Mouse (Mus musculus) G1E (cell line): ENCODE measurements around the gene Gpr107. TPM values are rescaled to one million over a fixed set of nuclear protein-coding genes. Genes with fewer than 3 reads are reported as not detected.

Experiments
- ATAC-seq: 2 replicates; pipeline ENCODE4 v1.8.0; 2016; ENCODE audit warnings: mild to moderate bottlenecking; ENCODE audit not compliant: insufficient number of reproducible peaks, poor library complexity, low FRiP score, severe bottlenecking; ENCODE audit errors: extremely low read depth
- DNase-seq: peaks from one replicate; pipeline ENCODE4 v3.0.0; 2012; ENCODE audit warnings: low spot score
- H3K27me3 ChIP-seq: 2 replicates; pipeline ENCODE4 v1.6.1; 2012; ENCODE audit warnings: mild to moderate bottlenecking, low read length, inconsistent platforms; ENCODE audit not compliant: insufficient read depth
- H3K36me3 ChIP-seq: replicated peaks from 2 replicates; pipeline ENCODE3; 2012; ENCODE audit warnings: mild to moderate bottlenecking, inconsistent platforms
- H3K4me1 ChIP-seq: 2 replicates; pipeline ENCODE4 v1.6.1; 2012; ENCODE audit warnings: low read depth, low read length, inconsistent platforms, mixed read lengths; ENCODE audit not compliant: insufficient read depth
- H3K4me3 ChIP-seq: 2 replicates; pipeline ENCODE4 v1.5.1; 2012; ENCODE audit warnings: low read depth, mild to moderate bottlenecking, inconsistent platforms, low read length, moderate library complexity, mixed read lengths
- H3K9me3 ChIP-seq: replicated peaks from 2 replicates; pipeline ENCODE4 v1.6.1; 2012; ENCODE audit warnings: inconsistent platforms
- CTCF ChIP-seq: IDR thresholded peaks from 2 replicates; pipeline ENCODE4 v1.5.1; 2012; ENCODE audit warnings: low read depth, low read length, inconsistent platforms, mixed read lengths
- GATA1 ChIP-seq: IDR thresholded peaks from 2 replicates; pipeline ENCODE4 v1.6.1; 2012; ENCODE audit warnings: borderline replicate concordance, low read length, inconsistent platforms, mixed read lengths
- GATA2 ChIP-seq: IDR thresholded peaks from 2 replicates; pipeline ENCODE4 v1.6.1; 2012; ENCODE audit warnings: low read depth, low read length, inconsistent platforms, borderline replicate concordance
- POLR2AphosphoS5 ChIP-seq: IDR thresholded peaks from 2 replicates; pipeline ENCODE4 v1.6.1; 2012; ENCODE audit warnings: low read depth, low read length, inconsistent platforms; ENCODE audit not compliant: insufficient replicate concordance
- TAL1 ChIP-seq: conservative IDR thresholded peaks from 2 replicates; pipeline ENCODE4 v1.6.1; 2012; ENCODE audit warnings: low read depth, low read length, inconsistent platforms, mixed read lengths
- polyA plus RNA-seq: library from polyadenylated mRNA; stranded (reverse); fragments of >175 nt; gene quantifications from 2 replicates; pipeline ENCODE4 v1.2.3, GENCODE M21; 2012
- total RNA-seq, 2 experiments: library from RNA; stranded (forward) in 1 of 2; stranded (reverse) in 1 of 2; fragments of 200-1000 nt in 1 of 2; fragments of >200 nt in 1 of 2; fragmentation: Nextera tagmentation in 1 of 2; gene quantifications; 2 replicates each; pipeline ENCODE4 v1.2.3; 2014 to 2017

The Gpr107 gene
- total and polyA plus RNA-seq, 3 experiments: 6.7 to 74.9 (median 37.2) TPM

GRCm38 (mm10) chr2:31109960-31110548, 42.1 kb upstream of the Gpr107 start:
- Histone ChIP-seq H3K27me3 (no peaks in the 10 kb centered on the region; the same call in 1 of the 2 replicates), H3K4me3 (no peak overlapping the region), H3K36me3 (peaks cover 64% of the 10 kb centered on the region), H3K4me1 (peaks cover 51% of the 10 kb centered on the region), H3K9me3 (no peaks in the 10 kb centered on the region)
- TF ChIP-seq POLR2AphosphoS5: no peak
- TF ChIP-seq TAL1: no peak
- TF ChIP-seq GATA2: no peak
- no peak for TF ChIP-seq CTCF
- no peak for TF ChIP-seq GATA1
- DNase-seq (no peak), ATAC-seq (no peak)

- no peak for ATAC-seq
- DNase-seq: no peak
- Histone ChIP-seq H3K4me1 (peaks cover 64% of the 10 kb centered on the region), H3K27me3 (no peaks in the 10 kb centered on the region; the same call in 1 of the 2 replicates), H3K4me3 (no peak overlapping the region), H3K36me3 (peaks cover 54% of the 10 kb centered on the region), H3K9me3 (no peaks in the 10 kb centered on the region)
- TF ChIP-seq GATA1 (no peak), GATA2 (no peak), POLR2AphosphoS5 (no peak), TAL1 (no peak), CTCF (no peak)
These were observed 40.4 kb upstream of the Gpr107 start for GRCm38 (mm10) chr2:31111685-31112084.

GRCm38 (mm10) chr2:31114205-31114604, 37.9 kb upstream of the Gpr107 start:
- no peak for ATAC-seq
- DNase-seq: no peak
- no peak overlapping the region; the same call in 1 of the 2 replicates for H3K4me3 ChIP-seq
- TF ChIP-seq CTCF (no peak), POLR2AphosphoS5 (no peak), TAL1 (no peak), GATA2 (no peak), GATA1 (no peak)
- H3K9me3 ChIP-seq: no peaks in the 10 kb centered on the region
- H3K27me3 ChIP-seq: no peaks in the 10 kb centered on the region
- H3K4me1 ChIP-seq: peaks cover 68% of the 10 kb centered on the region
- peaks cover 49% of the 10 kb centered on the region for H3K36me3 ChIP-seq

GRCm38 (mm10) chr2:31115091-31115942, 36.8 kb upstream of the Gpr107 start:
- H3K4me1 ChIP-seq: peaks cover 65% of the 10 kb centered on the region
- peak; percentile 63 for DNase-seq
- H3K27me3 ChIP-seq: no peaks in the 10 kb centered on the region
- TF ChIP-seq GATA2 (no peak), TAL1 (peak; percentile 56)
- peaks cover 49% of the 10 kb centered on the region for H3K36me3 ChIP-seq
- peak; percentile 81 for ATAC-seq
- H3K4me3 ChIP-seq: peak overlapping the region; percentile 49; the same call in 1 of the 2 replicates
- no peaks in the 10 kb centered on the region for H3K9me3 ChIP-seq

- Histone ChIP-seq H3K36me3 (peaks cover 45% of the 10 kb centered on the region), H3K4me1 (peaks cover 60% of the 10 kb centered on the region), H3K9me3 (no peaks in the 10 kb centered on the region), H3K4me3 (peak overlapping the region; percentile 44; the same call in 1 of the 2 replicates), H3K27me3 (no peaks in the 10 kb centered on the region)
- DNase-seq (peak; percentile 53), ATAC-seq (peak; percentile 40; the same call in 1 of the 2 replicates)
- no peak for TF ChIP-seq POLR2AphosphoS5
- no peak for TF ChIP-seq GATA2
- no peak for TF ChIP-seq CTCF
- TF ChIP-seq GATA1: no peak
- TF ChIP-seq TAL1: no peak
These were observed 36.0 kb upstream of the Gpr107 start for GRCm38 (mm10) chr2:31115943-31116731.

- no peak for TF ChIP-seq GATA1
- H3K4me3 ChIP-seq: no peak overlapping the region
- H3K27me3 ChIP-seq: no peaks in the 10 kb centered on the region
- H3K4me1 ChIP-seq: peaks cover 56% of the 10 kb centered on the region
- no peaks in the 10 kb centered on the region for H3K9me3 ChIP-seq
- DNase-seq (no peak), ATAC-seq (no peak)
- H3K36me3 ChIP-seq: peaks cover 48% of the 10 kb centered on the region
These were observed 33.9 kb upstream of the Gpr107 start for GRCm38 (mm10) chr2:31118211-31118610.
